Mouse (Mus musculus) liver, adult 2 months (tissue): Measurements from ENCODE around the gene A530016L24Rik.

Experiments
- CTCF ChIP-seq: fragments of 200-500 bp; IDR thresholded peaks from 2 replicates; pipeline ENCODE4 v1.5.1; 2011; ENCODE audit warnings: low read depth, low read length, control low read depth
- POLR2A ChIP-seq: fragments of 200-500 bp; IDR thresholded peaks from 2 replicates; pipeline ENCODE4 v1.6.1; 2011; ENCODE audit warnings: low read length, control low read depth; ENCODE audit not compliant: insufficient read depth; ENCODE audit errors: extremely low read depth

DNA sequence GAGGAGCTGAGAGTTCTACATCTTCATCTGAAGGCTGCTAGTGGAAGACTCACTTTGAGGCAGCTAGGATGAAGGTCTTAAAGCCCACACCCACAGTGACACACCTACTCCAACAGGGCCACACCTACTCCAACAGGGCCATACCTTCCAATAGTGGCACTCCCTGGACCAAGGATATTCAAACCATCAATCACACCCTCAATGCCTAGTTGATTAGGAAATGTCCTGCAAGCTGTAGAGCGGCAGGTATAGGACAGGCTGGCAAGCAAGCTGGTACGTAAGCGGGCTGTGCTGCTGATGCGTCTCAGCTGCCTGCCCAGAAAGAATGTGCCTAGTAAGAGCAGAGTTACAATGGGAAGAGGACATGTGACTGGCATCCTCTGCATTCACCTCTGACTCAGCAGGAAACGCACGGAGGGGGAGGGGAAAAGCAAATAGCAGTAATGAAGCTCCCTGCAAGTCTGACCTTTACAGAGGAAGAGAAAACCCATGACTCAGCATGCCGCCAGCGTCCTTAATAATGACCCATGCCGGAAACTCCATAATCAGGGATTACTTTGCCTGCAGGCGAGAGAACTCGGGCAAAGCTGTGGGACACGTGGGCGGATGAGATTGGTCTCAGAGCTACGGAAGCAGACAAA is 27.6 kb downstream of the A530016L24Rik start, which contains the start of gene Tmem179:
- TF ChIP-seq CTCF (no peak), POLR2A (no peak)
